Mouse (Mus musculus) layer of hippocampus, adult 2 months (tissue): ENCODE results near the gene Pde1b. TPM values are rescaled to one million over a fixed set of nuclear protein-coding genes. Genes with fewer than 3 reads are reported as not detected.

Experiments
- DNase-seq, 2 experiments: peaks; one replicate each; pipeline ENCODE4 v3.0.0; 2022; ENCODE audit warnings: low spot score in 2 of 2
- H3K27ac ChIP-seq: fragments of 200-600 bp; 2 replicates; pipeline ENCODE4 v1.8.1; 2022
- H3K4me3 ChIP-seq: fragments of 200-600 bp; 2 replicates; pipeline ENCODE4 v1.8.1; 2022; ENCODE audit warnings: mild to moderate bottlenecking
- CTCF ChIP-seq: fragments of 200-600 bp; conservative IDR thresholded peaks from 2 replicates; pipeline ENCODE4 v1.8.1; 2022; ENCODE audit warnings: antibody characterized with exemption, mild to moderate bottlenecking, moderate library complexity
- long read RNA-seq, 2 experiments: library from polyadenylated mRNA; stranded (forward); transcript quantifications; one replicate each; pipeline ENCODE4 v2.0.0; 2021; ENCODE audit warnings: borderline mapping rate in 2 of 2
- total RNA-seq, 2 experiments: library from RNA; stranded (reverse); gene quantifications; 2 replicates each; pipeline ENCODE4 v1.2.3; 2021

Pde1b gene
- total RNA-seq: 100 to 1,000 TPM; 109 to 117 TPM
- long read RNA-seq, experiment 1, transcript Pde1b-201 (16 exons, 3,218 nt): major isoform, 49 of 83 reads
- long read RNA-seq, experiment 1, partial matches to known transcripts: 19 of 83 reads
- long read RNA-seq, experiment 1, other reads (novel, unspliced or antisense): 15 of 83 reads
- long read RNA-seq, experiment 2, full-length matches to known transcripts: 97 of 145 reads
- long read RNA-seq, experiment 2, partial matches to known transcripts: 31 of 145 reads
- long read RNA-seq, experiment 2, other reads (novel, unspliced or antisense): 17 of 145 reads

DNA sequence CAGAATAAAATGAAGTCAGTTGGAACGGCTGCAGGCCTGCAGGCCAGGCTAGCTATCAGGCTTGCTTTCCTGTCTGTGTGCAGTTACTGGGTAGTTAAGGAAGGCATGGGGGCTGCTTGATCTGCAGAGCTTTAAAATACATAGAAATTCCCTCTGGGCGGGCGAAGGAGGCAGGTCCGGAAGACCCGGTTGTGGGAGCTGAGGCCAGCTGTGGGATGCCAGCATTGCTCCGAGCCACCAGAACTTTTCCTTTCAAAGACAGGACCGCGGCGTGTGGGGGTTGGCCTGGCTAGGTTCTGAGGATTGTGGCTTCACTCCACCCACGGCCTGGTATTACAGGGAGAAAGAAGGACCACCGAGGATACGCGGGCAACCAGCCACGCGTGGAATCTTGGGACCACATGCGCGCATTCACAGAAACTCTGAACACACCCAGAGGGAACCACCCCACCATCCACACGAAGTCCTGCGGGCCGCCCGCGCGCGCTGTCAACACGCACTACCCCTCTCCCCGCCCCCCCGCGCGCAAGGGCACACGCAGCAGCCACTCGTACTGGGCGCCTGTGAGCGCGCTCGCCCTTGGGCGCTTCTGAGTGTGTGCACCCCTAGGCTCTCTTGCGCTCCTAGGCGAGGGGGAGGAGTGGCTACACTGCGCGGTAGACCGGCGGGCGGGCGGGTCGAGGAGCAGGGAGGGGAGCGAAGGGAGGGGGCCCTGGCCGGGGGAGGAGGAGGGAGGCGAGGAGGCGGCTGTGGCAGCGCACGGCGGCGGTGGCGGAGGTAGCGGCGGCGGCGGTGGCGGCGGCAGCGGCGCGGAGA lies at the start of gene Pde1b:
Gene Pde1b (plus strand): TSS at position 600 of the 816 bp plus-strand sequence.
- peak; percentile 44 to 67 for DNase-seq
- Histone ChIP-seq H3K4me3 (peak within 1 kb of the TSS; percentile 84), H3K27ac (peak within 1 kb of the TSS; percentile 96)
- TF ChIP-seq CTCF: no peak

- Histone ChIP-seq H3K4me3 (no peak within 1 kb of the TSS), H3K27ac (no peak within 1 kb of the TSS)
- DNase-seq: peak in 1 of 2 experiments; percentile 16
- no peak for TF ChIP-seq CTCF
Observed at GRCm38 (mm10) chr15:103453551-103454218, 49.1 kb upstream of the Pde1b start, which contains the start of gene Nckap1l. Gene Nckap1l, plus strand, starts transcription at chr15:103453794.

DNA sequence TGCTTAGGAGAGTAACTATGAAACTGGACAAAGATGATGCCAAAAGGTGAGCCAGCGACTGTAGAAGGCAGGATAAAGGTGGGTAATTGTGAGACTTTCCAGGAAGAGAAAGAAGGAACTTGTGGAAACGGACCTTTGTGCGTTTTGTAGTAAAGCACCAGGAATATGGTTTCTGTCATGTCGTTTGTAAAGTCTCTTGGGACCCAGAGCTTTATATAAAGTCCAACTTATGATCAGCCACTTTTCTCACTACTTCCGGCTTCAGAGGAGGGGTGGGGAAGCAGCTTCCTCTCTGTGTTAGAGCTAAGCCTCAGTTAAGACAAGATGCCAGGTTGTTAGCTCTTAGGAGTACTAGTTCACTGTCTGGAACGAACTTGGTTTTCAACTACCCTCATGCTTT lies 48.4 kb upstream of the Pde1b start:
- Histone ChIP-seq H3K4me3 (no peak overlapping the region), H3K27ac (no peak overlapping the region)
- no peak for TF ChIP-seq CTCF
- no peak for DNase-seq

- no peak overlapping the region for H3K27ac ChIP-seq
- TF ChIP-seq CTCF: no peak
- DNase-seq: no peak
- no peak overlapping the region for H3K4me3 ChIP-seq
Observed at GRCm38 (mm10) chr15:103462539-103463261, 40.1 kb upstream of the Pde1b start.

GRCm38 (mm10) chr15:103471488-103472194 lies 31.2 kb upstream of the Pde1b start:
- no peak for DNase-seq
- H3K4me3 ChIP-seq: no peak overlapping the region
- no peak overlapping the region for H3K27ac ChIP-seq
- no peak for TF ChIP-seq CTCF

- no peak for DNase-seq
- TF ChIP-seq CTCF: no peak
- no peak overlapping the region for H3K27ac ChIP-seq
Observed at GRCm38 (mm10) chr15:103472265-103472664, 30.6 kb upstream of the Pde1b start.

DNA sequence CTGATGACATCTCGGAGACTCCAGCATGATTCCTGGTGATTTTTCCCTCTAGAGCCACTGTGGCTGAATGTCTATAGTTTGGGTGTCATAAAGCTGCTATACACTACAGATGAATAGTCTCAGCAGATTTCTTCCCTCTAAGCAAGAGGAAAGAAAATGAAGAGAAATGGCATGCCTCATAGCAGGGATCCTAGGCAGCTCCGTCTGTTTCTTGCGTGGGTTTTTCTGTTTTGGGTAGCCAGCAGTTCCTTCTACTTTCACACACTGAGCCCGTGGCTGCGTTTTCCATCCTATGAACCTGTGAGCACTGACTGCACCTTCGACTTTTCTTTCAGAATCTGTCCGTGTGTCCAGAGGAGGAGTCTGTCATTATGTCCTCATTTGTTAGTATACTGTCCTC lies 29.7 kb upstream of the Pde1b start:
- Histone ChIP-seq H3K27ac (no peak overlapping the region), H3K4me3 (no peak overlapping the region)
- peak in 1 of 2 experiments; percentile 22 for DNase-seq
- TF ChIP-seq CTCF: no peak

More at GRCm38 (mm10) chr15:103472265-103472664, 30.6 kb upstream of the Pde1b start:
- H3K4me3 ChIP-seq: no peak overlapping the region

- TF ChIP-seq CTCF: no peak
- DNase-seq: no peak
- Histone ChIP-seq H3K4me3 (no peak overlapping the region), H3K27ac (no peak overlapping the region)
Observed at GRCm38 (mm10) chr15:103473769-103474168, 29.1 kb upstream of the Pde1b start.

DNA sequence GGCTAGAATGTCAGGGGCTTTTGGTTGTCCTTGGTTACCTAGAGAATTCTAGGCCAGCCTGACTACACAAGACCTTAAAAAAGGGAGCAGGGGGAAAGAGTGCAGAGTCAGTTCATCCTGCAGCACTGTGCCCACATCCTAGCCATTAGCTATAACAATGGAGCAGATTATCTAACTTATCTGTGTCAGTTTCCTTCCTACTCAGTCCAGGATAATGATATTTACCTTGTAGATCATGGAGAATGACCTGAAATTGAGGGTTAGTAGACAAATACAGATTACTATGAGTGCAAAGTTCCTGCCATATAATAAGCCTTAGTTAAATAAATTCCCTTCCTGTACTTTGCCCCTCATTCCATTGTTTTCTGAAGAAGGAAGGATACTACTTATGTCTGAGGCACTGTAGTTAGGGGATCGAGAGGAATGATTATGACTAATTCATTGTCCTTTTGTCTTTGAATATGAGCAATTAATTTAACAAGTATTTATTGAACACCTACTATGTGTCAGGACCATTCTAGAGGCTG lies 23.7 kb upstream of the Pde1b start:
- TF ChIP-seq CTCF: no peak

GRCm38 (mm10) chr15:103480129-103480528 lies 22.7 kb upstream of the Pde1b start:
- no peak for DNase-seq
- H3K4me3 ChIP-seq: no peak overlapping the region
- no peak overlapping the region for H3K27ac ChIP-seq
- TF ChIP-seq CTCF: no peak

More for the DNA sequence above, 23.7 kb upstream of the Pde1b start:
- H3K27ac ChIP-seq: no peak overlapping the region
- no peak for DNase-seq
- H3K4me3 ChIP-seq: no peak overlapping the region

GRCm38 (mm10) chr15:103482488-103482887 lies 20.3 kb upstream of the Pde1b start:
- Histone ChIP-seq H3K4me3 (no peak overlapping the region), H3K27ac (peak overlapping the region; percentile 46; the same call in 1 of the 2 replicates)
- DNase-seq: peak in 1 of 2 experiments; percentile 70
- TF ChIP-seq CTCF: peak; percentile 86
